Mouse (Mus musculus) midbrain, embryonic 12.5 days (tissue): ENCODE results near the gene Gm8947. TPM values are rescaled to one million over a fixed set of nuclear protein-coding genes. Genes with fewer than 3 reads are reported as not detected.
"Not testable (repeated sequence)": the region's sequence is repeated elsewhere in the genome, so short reads cannot be mapped to it uniquely, and the experiment has no call there.

ENCODE experiments used
- ATAC-seq: fragments of 200-750 bp; cut with Nextera tagmentation; 2 replicates; pipeline ENCODE4 v1.8.0; 2017; ENCODE audit warnings: low read depth, moderate TSS enrichment, moderate library complexity; ENCODE audit not compliant: low FRiP score
- H3K27ac ChIP-seq: fragments of 300-500 bp; sonication (generic); replicated peaks from 2 replicates; pipeline ENCODE4 v1.5.1; 2016; ENCODE audit warnings: mild to moderate bottlenecking
- H3K27me3 ChIP-seq: fragments of 300-500 bp; sonication (generic); 2 replicates; pipeline ENCODE4 v1.6.1; 2016; ENCODE audit warnings: mild to moderate bottlenecking
- H3K36me3 ChIP-seq: fragments of 300-500 bp; sonication (generic); 2 replicates; pipeline ENCODE4 v1.6.1; 2016
- H3K4me1 ChIP-seq: fragments of 300-500 bp; sonication (generic); 2 replicates; pipeline ENCODE4 v1.6.1; 2016
- H3K4me2 ChIP-seq: fragments of 300-500 bp; sonication (generic); replicated peaks from 2 replicates; pipeline ENCODE4 v1.6.1; 2016; ENCODE audit warnings: mild to moderate bottlenecking, moderate library complexity
- H3K4me3 ChIP-seq: fragments of 300-500 bp; sonication (generic); 2 replicates; pipeline ENCODE4 v1.5.1; 2016; ENCODE audit warnings: mild to moderate bottlenecking
- H3K9ac ChIP-seq: fragments of 300-500 bp; sonication (generic); replicated peaks from 2 replicates; pipeline ENCODE4 v1.6.1; 2016; ENCODE audit warnings: mild to moderate bottlenecking, moderate library complexity
- H3K9me3 ChIP-seq: fragments of 300-500 bp; sonication (generic); 2 replicates; pipeline ENCODE4 v1.6.1; 2016; ENCODE audit warnings: mild to moderate bottlenecking
- WGBS: fragments of 180-500 bp; shearing (Covaris S2); methylation state at CpG from one replicate; pipeline ENCODE4 v1.1.7; 2016; 5-methylcytosine and 5-hydroxymethylcytosine counted together
- polyA plus RNA-seq: library from polyadenylated mRNA; unstranded; fragments of >200 nt; fragmentation: Nextera tagmentation; extraction: Ambion mirVana; gene quantifications from 2 replicates; pipeline ENCODE4 v1.2.1, GENCODE M21; 2016

Gm8947 gene
- polyA plus RNA-seq, 1 experiment from 2014 or later = not detected

- 93% methylated on average over 4 of the region's 4 CpGs for WGBS
- ATAC-seq = no peak
- no peaks in the 10 kb centered on the region for H3K9me3 ChIP-seq
These were observed 3.7 kb upstream of the Gm8947 start for GRCm38 (mm10) chr1:151188469-151188868.

GRCm38 (mm10) chr1:151192739-151193138, 563 bp downstream of the Gm8947 start:
- H3K9me3 ChIP-seq, H3K4me3 ChIP-seq, H3K27ac ChIP-seq, H3K27me3 ChIP-seq, H3K9ac ChIP-seq, H3K36me3 ChIP-seq, ATAC-seq, H3K4me2 ChIP-seq, H3K4me1 ChIP-seq: not testable (repeated sequence)
- 93% methylated on average over 15 of the region's 15 CpGs for WGBS

More at GRCm38 (mm10) chr1:151188469-151188868, 3.7 kb upstream of the Gm8947 start:
- Histone ChIP-seq H3K36me3 (no peaks in the 10 kb centered on the region), H3K9ac (no peak overlapping the region), H3K4me2 (no peak overlapping the region), H3K27me3 (no peaks in the 10 kb centered on the region), H3K27ac (no peak overlapping the region), H3K4me3 (no peak overlapping the region), H3K4me1 (no peaks in the 10 kb centered on the region)

GRCm38 (mm10) chr1:151195986-151196385, 3.8 kb downstream of the Gm8947 start:
- not testable (repeated sequence) for ATAC-seq, H3K9me3 ChIP-seq, H3K4me1 ChIP-seq, H3K4me3 ChIP-seq, H3K27ac ChIP-seq, H3K36me3 ChIP-seq, H3K27me3 ChIP-seq, H3K9ac ChIP-seq, H3K4me2 ChIP-seq
- WGBS = 29% methylated on average over 4 of the region's 4 CpGs

DNA sequence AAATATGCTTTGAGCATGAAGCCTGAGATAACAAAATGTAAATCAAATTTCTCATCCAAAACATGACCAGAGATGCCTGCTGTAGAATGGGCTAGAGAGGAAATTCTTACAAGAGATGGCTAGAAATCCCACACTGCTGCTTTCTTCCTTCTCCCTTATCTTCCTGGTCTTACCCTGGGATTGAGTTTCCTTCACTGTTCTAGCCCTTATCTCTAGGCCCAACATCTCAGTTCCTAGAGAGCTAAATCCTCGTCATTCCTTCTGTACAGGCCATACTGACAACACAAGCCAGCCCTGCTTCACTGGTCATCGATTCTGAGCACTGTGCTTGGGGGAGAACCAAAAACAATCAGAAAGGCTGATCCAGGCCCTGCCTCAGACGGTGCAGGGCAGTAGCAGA, 4.5 kb downstream of the Gm8947 start:
- not testable (repeated sequence) for ATAC-seq, H3K36me3 ChIP-seq
- 81% methylated on average over 3 of the region's 3 CpGs for WGBS

DNA sequence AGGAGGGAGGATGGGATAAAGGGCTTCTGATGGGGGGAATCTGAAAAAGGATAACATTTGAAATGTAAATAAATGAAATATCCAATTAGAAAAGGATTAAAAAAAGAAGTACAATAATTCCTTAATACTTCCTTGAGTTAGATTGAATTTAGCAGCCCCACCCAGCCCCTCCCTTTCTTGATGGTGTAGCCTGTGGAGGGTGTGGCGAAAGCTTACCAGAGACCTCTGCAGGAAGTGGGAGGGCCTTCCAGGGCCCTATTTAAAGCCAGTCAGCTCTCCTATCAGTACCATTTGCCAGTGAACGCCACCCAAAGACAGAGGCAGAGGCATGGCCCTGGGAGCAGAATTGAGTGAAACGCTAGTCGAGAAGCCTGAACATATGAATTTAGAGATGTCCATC, 5.9 kb downstream of the Gm8947 start, which contains the start of gene Gm47995:
Gm47995 (plus strand) TSS at position 329 of the 400 bp plus-strand sequence.
- H3K9me3 ChIP-seq, H3K27me3 ChIP-seq, H3K9ac ChIP-seq, H3K4me3 ChIP-seq, H3K4me2 ChIP-seq, ATAC-seq, H3K4me1 ChIP-seq, H3K36me3 ChIP-seq, H3K27ac ChIP-seq: not testable (repeated sequence)
- WGBS = 91% methylated on average over 4 of the region's 4 CpGs

More for the DNA sequence above, 4.5 kb downstream of the Gm8947 start:
- not testable (repeated sequence) for H3K27me3 ChIP-seq, H3K4me3 ChIP-seq, H3K4me2 ChIP-seq, H3K27ac ChIP-seq, H3K9me3 ChIP-seq, H3K4me1 ChIP-seq, H3K9ac ChIP-seq

DNA sequence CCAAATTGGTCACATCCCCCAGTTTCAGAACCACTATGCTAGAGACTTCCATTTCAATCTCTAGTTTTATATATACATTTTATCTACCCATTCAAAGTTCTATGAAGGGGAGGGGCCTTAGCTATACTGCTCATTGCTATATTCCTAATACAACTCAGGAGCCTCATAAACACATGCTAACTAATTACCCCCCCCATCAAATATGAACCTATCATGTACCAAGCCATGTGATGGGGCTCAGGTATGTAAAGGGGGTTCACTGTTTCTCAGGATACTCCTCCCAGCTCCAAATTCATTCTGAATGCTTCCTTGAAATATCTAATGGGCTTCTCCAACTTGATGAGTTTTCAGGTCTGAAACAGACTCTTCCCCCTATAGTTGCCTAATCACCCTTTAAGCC, 8.4 kb downstream of the Gm8947 start:
- not testable (repeated sequence) for H3K36me3 ChIP-seq, H3K9ac ChIP-seq, H3K9me3 ChIP-seq, H3K4me1 ChIP-seq, ATAC-seq, H3K27me3 ChIP-seq, H3K27ac ChIP-seq, H3K4me3 ChIP-seq, H3K4me2 ChIP-seq

DNA sequence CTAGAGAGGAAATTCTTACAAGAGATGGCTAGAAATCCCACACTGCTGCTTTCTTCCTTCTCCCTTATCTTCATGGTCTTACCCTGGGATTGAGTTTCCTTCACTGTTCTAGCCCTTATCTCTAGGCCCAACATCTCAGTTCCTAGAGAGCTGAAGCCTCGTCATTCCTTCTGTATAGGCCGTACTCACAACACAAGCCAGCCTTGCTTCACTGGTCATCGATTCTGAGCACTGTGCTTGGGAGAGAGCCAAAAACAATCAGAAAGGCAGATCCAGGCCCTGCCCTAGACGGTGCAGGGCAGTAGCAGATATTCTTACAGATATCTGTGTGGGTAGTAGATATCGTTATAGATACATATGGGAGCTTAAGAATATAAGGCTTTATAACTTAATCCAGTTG, 10.6 kb downstream of the Gm8947 start:
- not testable (repeated sequence) for H3K9ac ChIP-seq, H3K27ac ChIP-seq, ATAC-seq, H3K4me1 ChIP-seq, H3K27me3 ChIP-seq, H3K4me2 ChIP-seq, H3K4me3 ChIP-seq, H3K36me3 ChIP-seq, H3K9me3 ChIP-seq
- 84% methylated on average over 3 of the region's 5 CpGs for WGBS

DNA sequence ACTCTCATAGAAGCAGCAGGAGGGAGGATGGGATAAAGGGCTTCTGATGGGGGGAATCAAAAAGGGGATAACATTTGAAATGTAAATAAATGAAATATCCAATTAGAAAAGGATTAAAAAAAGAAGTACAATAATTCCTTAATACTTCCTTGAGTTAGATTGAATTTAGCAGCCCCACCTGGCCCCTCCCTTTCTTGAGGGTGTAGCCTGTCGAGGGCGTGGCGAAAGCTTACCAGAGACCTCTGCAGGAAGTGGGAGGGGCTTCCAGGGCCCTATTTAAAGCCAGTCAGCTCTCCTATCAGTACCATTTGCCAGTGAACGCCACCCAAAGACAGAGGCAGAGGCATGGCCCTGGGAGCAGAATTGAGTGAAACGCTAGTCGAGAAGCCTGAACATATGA, 11.6 kb downstream of the Gm8947 start, which contains the start of gene 3110040M04Rik:
3110040M04Rik (plus strand) TSS at position 304 of the 400 bp plus-strand sequence.
- no CpG with 5 or more reads among the region's 6 CpGs for WGBS
- not testable (repeated sequence) for H3K9ac ChIP-seq, H3K4me3 ChIP-seq, ATAC-seq, H3K27me3 ChIP-seq, H3K9me3 ChIP-seq, H3K27ac ChIP-seq, H3K36me3 ChIP-seq, H3K4me2 ChIP-seq, H3K4me1 ChIP-seq

- not testable (repeated sequence) for H3K27me3 ChIP-seq, H3K4me2 ChIP-seq, H3K9ac ChIP-seq, H3K9me3 ChIP-seq, H3K4me3 ChIP-seq, ATAC-seq, H3K4me1 ChIP-seq, H3K36me3 ChIP-seq, H3K27ac ChIP-seq
- WGBS = 84% methylated on average over 3 of the region's 5 CpGs
These were observed 16.3 kb downstream of the Gm8947 start for GRCm38 (mm10) chr1:151208493-151208892.

DNA sequence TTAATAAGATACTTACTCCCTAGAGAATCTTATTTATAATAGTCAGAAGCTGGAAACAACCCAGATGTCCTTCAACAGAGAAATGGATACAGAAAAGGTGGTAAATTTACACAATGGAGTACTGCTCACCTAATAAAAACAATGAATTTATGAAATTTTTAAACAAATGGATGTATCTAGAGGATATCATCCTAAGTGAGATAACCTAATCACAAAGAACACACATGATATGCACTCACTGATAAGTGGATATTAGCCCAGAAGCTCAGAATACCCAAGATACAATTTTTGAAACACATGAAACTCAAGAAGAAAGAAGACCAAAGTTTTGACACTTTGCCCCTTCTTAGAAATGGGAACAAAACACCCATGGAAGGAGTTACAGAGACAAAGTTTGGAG, 16.8 kb downstream of the Gm8947 start:
- ATAC-seq, H3K36me3 ChIP-seq, H3K9ac ChIP-seq, H3K4me3 ChIP-seq, H3K4me2 ChIP-seq, H3K9me3 ChIP-seq, H3K27me3 ChIP-seq, H3K4me1 ChIP-seq, H3K27ac ChIP-seq: not testable (repeated sequence)

- WGBS = 88% methylated on average over 5 of the region's 8 CpGs
- not testable (repeated sequence) for H3K4me2 ChIP-seq, ATAC-seq, H3K4me1 ChIP-seq, H3K4me3 ChIP-seq, H3K27me3 ChIP-seq, H3K9me3 ChIP-seq, H3K36me3 ChIP-seq, H3K27ac ChIP-seq, H3K9ac ChIP-seq
These were observed 17.7 kb downstream of the Gm8947 start, which contains the start of gene Gm47996 for GRCm38 (mm10) chr1:151209824-151210355. Gene Gm47996, plus strand, starts transcription at chr1:151210131.

DNA sequence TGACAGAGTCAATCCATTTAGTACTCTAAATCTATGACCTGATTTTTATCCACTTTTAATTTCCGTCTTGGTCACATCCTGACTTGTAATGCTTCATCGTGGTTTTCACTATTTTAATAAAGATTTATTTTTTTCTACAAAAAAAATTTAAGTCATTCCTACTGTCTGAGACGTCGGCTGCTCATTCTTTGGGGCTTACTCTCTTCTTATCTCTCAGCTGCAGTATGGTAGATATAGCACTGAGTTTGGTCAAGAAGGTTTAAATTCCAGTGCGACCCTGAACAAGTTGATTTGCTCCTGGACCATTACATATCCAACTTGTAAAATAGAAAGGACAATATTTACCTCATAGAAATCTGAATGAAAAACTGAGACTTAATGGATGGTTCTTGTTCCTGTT, 19.5 kb downstream of the Gm8947 start:
- not testable (repeated sequence) for H3K4me2 ChIP-seq, H3K4me1 ChIP-seq, H3K27me3 ChIP-seq, H3K9ac ChIP-seq, H3K36me3 ChIP-seq, H3K27ac ChIP-seq, ATAC-seq, H3K9me3 ChIP-seq, H3K4me3 ChIP-seq
- WGBS = 91% methylated on average over 5 of the region's 5 CpGs

DNA sequence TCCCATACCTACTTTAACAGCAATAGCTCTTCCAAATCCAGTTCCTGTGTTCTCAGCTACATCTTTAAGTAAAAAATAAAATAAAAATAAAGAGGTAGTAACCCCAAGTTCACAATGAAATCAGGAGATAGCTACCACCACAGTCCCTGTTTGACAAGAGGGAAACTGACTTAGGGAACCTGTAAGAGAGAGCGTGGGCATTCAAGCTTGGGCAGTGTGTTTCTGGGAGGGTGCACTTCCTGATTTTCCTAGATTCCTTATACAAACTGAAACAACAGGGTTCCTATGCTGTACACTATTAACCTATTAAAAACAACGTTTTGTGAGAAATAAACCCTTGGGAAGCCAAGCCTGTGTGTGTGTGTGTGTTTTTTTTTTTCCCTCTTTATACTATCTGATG, 22.7 kb downstream of the Gm8947 start:
- no peaks in the 10 kb centered on the region for H3K4me1 ChIP-seq
- no peak overlapping the region for H3K4me3 ChIP-seq
- no peak overlapping the region for H3K9ac ChIP-seq
- H3K4me2 ChIP-seq = no peak overlapping the region
- ATAC-seq = no peak
- no peaks in the 10 kb centered on the region for H3K27me3 ChIP-seq
- 83% methylated on average over 2 of the region's 2 CpGs for WGBS
- no peak overlapping the region for H3K27ac ChIP-seq
- H3K9me3 ChIP-seq = no peaks in the 10 kb centered on the region
- H3K36me3 ChIP-seq = no peaks in the 10 kb centered on the region
